Mouse (Mus musculus) bone marrow macrophage, adult 2 months (primary cell): ENCODE results near the gene Fam166a. TPM values are rescaled to one million over a fixed set of nuclear protein-coding genes. Genes with fewer than 3 reads are reported as not detected.

ENCODE experiments used
- H3K27ac ChIP-seq: 2 replicates; pipeline ENCODE4 v1.5.1; 2012; ENCODE audit warnings: low read depth, low read length; ENCODE audit not compliant: insufficient read depth
- H3K4me1 ChIP-seq: 2 replicates; pipeline ENCODE4 v1.6.1; 2012; ENCODE audit warnings: low read length; ENCODE audit not compliant: control insufficient read depth, insufficient read depth
- H3K4me3 ChIP-seq: 2 replicates; pipeline ENCODE4 v1.5.1; 2012; ENCODE audit warnings: mild to moderate bottlenecking, low read length, moderate library complexity; ENCODE audit not compliant: insufficient read depth
- CTCF ChIP-seq: IDR thresholded peaks from 2 replicates; pipeline ENCODE4 v1.5.1; 2012; ENCODE audit warnings: low read depth, mild to moderate bottlenecking, low read length, moderate library complexity
- POLR2A ChIP-seq: IDR thresholded peaks from 2 replicates; pipeline ENCODE4 v1.6.1; 2012; ENCODE audit warnings: mild to moderate bottlenecking, low read depth, low read length, borderline replicate concordance
- polyA plus RNA-seq: library from polyadenylated mRNA; stranded (reverse); fragments of >200 nt; gene quantifications from 2 replicates; pipeline ENCODE4 v1.2.4, GENCODE M21; 2012; ENCODE audit not compliant: missing spikeins, insufficient read depth, insufficient read length

Gene Fam166a
- polyA plus RNA-seq, 1 experiment: not detected

GRCm38 (mm10) chr2:25221331-25221772, 2.8 kb downstream of the Fam166a start:
- H3K4me3 ChIP-seq: no peak overlapping the region
- H3K27ac ChIP-seq: no peak overlapping the region
- no peak for TF ChIP-seq POLR2A
- no peak for TF ChIP-seq CTCF
- H3K4me1 ChIP-seq: peaks cover 10% of the 10 kb centered on the region

- Histone ChIP-seq H3K4me1 (peaks cover 11% of the 10 kb centered on the region), H3K4me3 (peak overlapping the region; percentile 82), H3K27ac (peak overlapping the region; percentile 78)
- TF ChIP-seq CTCF: no peak
- no peak for TF ChIP-seq POLR2A
Observed at GRCm38 (mm10) chr2:25223681-25224491, 5.3 kb downstream of the Fam166a start.

- peak within 1 kb of the TSS; percentile 93 for H3K27ac ChIP-seq
- TF ChIP-seq CTCF (no peak), POLR2A (peak; percentile 94; the same call in 1 of the 2 replicates)
- H3K4me1 ChIP-seq: peaks cover 13% of the 10 kb centered on the region
- H3K4me3 ChIP-seq: peak within 1 kb of the TSS; percentile 82
Observed at GRCm38 (mm10) chr2:25224492-25224765, 5.9 kb downstream of the Fam166a start, which contains the start of gene Tubb4b. Tubb4b (minus strand) TSS chr2:25224702.

- Histone ChIP-seq H3K4me3 (peak overlapping the region; percentile 75), H3K27ac (peak overlapping the region; percentile 93), H3K4me1 (peaks cover 13% of the 10 kb centered on the region)
- no peak for TF ChIP-seq CTCF
- TF ChIP-seq POLR2A: no peak
Observed at GRCm38 (mm10) chr2:25224766-25225752, 6.5 kb downstream of the Fam166a start.

GRCm38 (mm10) chr2:25225811-25226379, 7.3 kb downstream of the Fam166a start:
- TF ChIP-seq CTCF (no peak), POLR2A (no peak)
- Histone ChIP-seq H3K4me3 (peak overlapping the region; percentile 57), H3K4me1 (peaks cover 13% of the 10 kb centered on the region), H3K27ac (peak overlapping the region; percentile 69)

- no peak overlapping the region for H3K4me3 ChIP-seq
- H3K27ac ChIP-seq: no peak overlapping the region
- TF ChIP-seq CTCF (no peak), POLR2A (no peak)
- H3K4me1 ChIP-seq: peaks cover 13% of the 10 kb centered on the region
Observed at GRCm38 (mm10) chr2:25226864-25227263, 8.3 kb downstream of the Fam166a start.

- TF ChIP-seq CTCF (no peak), POLR2A (no peak)
- Histone ChIP-seq H3K4me1 (peaks cover 13% of the 10 kb centered on the region), H3K4me3 (no peak overlapping the region), H3K27ac (no peak overlapping the region)
Observed at GRCm38 (mm10) chr2:25227406-25227805, 8.9 kb downstream of the Fam166a start.

GRCm38 (mm10) chr2:25228431-25228889, 9.9 kb downstream of the Fam166a start:
- peaks cover 9% of the 10 kb centered on the region for H3K4me1 ChIP-seq
- peak overlapping the region; percentile 49 for H3K27ac ChIP-seq
- TF ChIP-seq POLR2A (no peak), CTCF (peak; percentile 83)
- peak overlapping the region; percentile 45 for H3K4me3 ChIP-seq

- TF ChIP-seq POLR2A: no peak
- TF ChIP-seq CTCF: no peak
- Histone ChIP-seq H3K4me1 (peaks cover 9% of the 10 kb centered on the region), H3K27ac (no peak overlapping the region), H3K4me3 (no peak overlapping the region)
Observed at GRCm38 (mm10) chr2:25228995-25229530, 10.5 kb downstream of the Fam166a start.

- TF ChIP-seq POLR2A: no peak
- no peak for TF ChIP-seq CTCF
- H3K4me3 ChIP-seq: no peak overlapping the region
- H3K27ac ChIP-seq: no peak overlapping the region
- H3K4me1 ChIP-seq: peaks cover 9% of the 10 kb centered on the region
Observed at GRCm38 (mm10) chr2:25229582-25229981, 11.0 kb downstream of the Fam166a start.
